1 mouse cellular context compared by ENCODE assay signal in the genomic region with DNA sequence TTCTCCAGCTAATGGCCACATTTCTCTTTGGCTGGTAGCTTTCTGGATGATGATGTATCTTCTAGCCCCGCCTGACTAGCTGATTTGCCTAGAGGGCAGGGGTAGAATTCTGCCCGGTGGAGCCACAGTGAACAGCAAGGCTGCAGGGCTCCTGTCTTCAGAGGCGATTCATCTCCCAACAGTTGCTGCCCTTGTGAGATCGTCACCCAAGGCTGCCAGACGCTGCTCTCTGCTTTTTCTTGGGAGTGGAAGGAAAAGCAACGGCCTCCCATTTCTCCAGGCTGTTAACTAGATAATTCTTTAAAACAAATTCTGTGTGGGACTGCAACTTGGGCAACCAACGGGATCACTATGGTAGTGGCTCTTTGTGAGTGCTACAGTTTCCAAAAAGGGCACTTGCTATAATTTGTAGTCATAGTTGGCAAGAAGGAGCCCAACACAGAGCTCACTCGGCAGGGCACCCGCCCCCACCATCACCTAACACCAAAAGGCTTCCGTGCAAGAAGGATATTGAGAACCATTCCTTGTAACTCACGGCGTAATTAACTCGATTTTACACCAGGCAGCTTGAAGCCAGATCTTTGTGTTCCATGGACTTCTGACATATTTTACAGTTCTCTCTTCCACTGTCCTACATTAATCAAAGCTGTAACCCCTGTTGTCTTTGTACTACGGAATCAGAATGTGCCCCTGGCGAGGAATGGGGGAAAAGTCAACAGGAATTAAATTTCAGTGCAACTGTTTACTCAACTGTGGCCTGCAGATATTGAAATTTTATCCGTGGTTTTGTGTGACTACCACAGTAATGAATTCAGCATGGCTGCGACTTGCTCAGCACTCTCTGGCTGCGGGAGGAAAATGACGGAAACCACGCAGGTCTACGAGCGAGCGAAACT.
A peak's percentile ranks its signal among the peaks of the same experiment; 100 is the strongest.
TF ChIP-seq lines count a peak whose summit lies in the region.

No protein-coding gene starts in this region.

TF ChIP-seq in CH12.LX, 34 proteins besides CTCF, POLR2A, EP300 and RAD21 (continued from another document):
- TF ChIP-seq MEF2A (IDR thresholded peaks at IDR 0.05; ENCODE audit: borderline replicate concordance, low read depth, low read length), result peak; percentile 35; the same call in 1 of the 2 replicates
